Mouse (Mus musculus) brain, embryonic 14.5 days (tissue): ENCODE measurements around the gene Dcaf11.

Source experiments
- CTCF ChIP-seq: fragments of 200-500 bp; IDR thresholded peaks from 2 replicates; pipeline ENCODE4 v1.5.1; 2012; ENCODE audit warnings: inconsistent platforms, mild to moderate bottlenecking, moderate library complexity, borderline replicate concordance; ENCODE audit not compliant: insufficient read depth, insufficient read length; ENCODE audit errors: extremely low read depth
- POLR2A ChIP-seq: fragments of 200-500 bp; IDR thresholded peaks from 2 replicates; pipeline ENCODE4 v1.6.1; 2012; ENCODE audit warnings: mild to moderate bottlenecking, inconsistent platforms, borderline replicate concordance; ENCODE audit not compliant: poor library complexity, insufficient read depth, insufficient read length, severe bottlenecking; ENCODE audit errors: extremely low read depth

- TF ChIP-seq CTCF (no peak), POLR2A (no peak)
Measured at GRCm38 (mm10) chr14:55558740-55559448, 912 bp upstream of the Dcaf11 start.
